Mouse (Mus musculus): ENCODE measurements around the gene Nr2f2. TPM values are rescaled to one million over a fixed set of nuclear protein-coding genes. Genes with fewer than 3 reads are reported as not detected.
A peak's percentile ranks its signal among the peaks of the same experiment; 100 is the strongest.

Gene Nr2f2
- polyA plus RNA-seq, 1 experiment from 2014 or later = 107 TPM

GRCm38 (mm10) chr7:70356691-70357515 is 9.6 kb downstream of the Nr2f2 start:
- Histone ChIP-seq H3K9me3 (no peaks in the 10 kb centered on the region), H3K27ac (peak overlapping the region; percentile 100), H3K4me3 (peak overlapping the region; percentile 80), H3K27me3 (no peaks in the 10 kb centered on the region), H3K4me2 (peak overlapping the region; percentile 70), H3K4me1 (peaks cover 20% of the 10 kb centered on the region; the same call in 1 of the 2 replicates), H3K9ac (peak overlapping the region; percentile 99), H3K36me3 (peaks cover 14% of the 10 kb centered on the region; the same call in 1 of the 2 replicates)
- 6% methylated on average over 3 of the region's 3 CpGs for WGBS
- ATAC-seq (ENCODE audit: borderline replicate concordance, extremely low read depth, low FRiP score, low TSS enrichment) = no peak

DNA sequence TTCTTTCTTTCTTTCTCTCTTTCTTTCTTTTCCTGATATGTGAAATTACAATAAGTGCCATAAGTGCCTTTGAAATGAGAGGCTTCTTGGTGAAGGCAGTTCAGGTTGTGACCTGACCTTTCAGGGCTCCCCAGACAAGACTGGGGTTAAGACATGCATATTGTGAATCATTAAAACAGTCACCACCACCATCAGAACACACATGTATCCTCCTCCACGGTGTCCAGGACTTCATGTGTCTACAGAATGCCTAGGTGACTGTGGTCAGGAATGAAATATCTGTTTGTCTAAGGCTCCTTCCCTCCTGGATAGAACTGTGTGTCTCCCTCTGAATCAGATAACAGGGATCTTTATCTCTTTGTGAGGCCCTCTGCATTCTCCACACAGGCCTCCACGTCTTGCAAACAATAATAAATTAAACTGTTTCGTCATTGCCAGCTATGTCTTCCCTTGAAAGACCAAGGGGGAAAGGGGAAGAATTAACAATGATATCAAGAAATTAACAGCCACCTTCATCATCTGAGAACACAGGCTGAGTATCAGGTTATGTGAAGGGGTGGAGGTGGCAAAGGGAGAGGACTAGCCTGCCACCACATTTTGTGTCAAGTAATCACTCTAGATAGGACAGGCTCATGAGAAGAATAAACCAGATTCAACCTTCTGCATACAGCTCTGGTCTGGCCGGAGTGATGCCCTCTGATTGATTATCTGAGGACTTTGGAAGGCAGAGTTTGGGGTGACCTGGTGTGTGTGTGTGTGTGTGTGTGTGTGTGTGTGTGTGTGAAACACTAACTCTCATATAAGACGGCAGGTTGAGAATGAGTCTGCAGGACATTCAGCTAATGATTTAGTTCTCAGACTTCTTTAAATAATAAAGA is 10.6 kb downstream of the Nr2f2 start:
- no peak for ATAC-seq (ENCODE audit: borderline replicate concordance, extremely low read depth, low FRiP score, low TSS enrichment)
- Histone ChIP-seq H3K4me1 (peaks cover 20% of the 10 kb centered on the region; the same call in 1 of the 2 replicates), H3K27ac (peak overlapping the region; percentile 100), H3K36me3 (peaks cover 14% of the 10 kb centered on the region; the same call in 1 of the 2 replicates), H3K4me2 (peak overlapping the region; percentile 70), H3K27me3 (no peaks in the 10 kb centered on the region), H3K9me3 (no peaks in the 10 kb centered on the region), H3K9ac (peak overlapping the region; percentile 99), H3K4me3 (peak overlapping the region; percentile 80)
- WGBS = 9% methylated on average over 5 of the region's 5 CpGs

- H3K4me2 ChIP-seq = peak overlapping the region; percentile 70
- 6% methylated on average over 2 of the region's 2 CpGs for WGBS
- peaks cover 14% of the 10 kb centered on the region; the same call in 1 of the 2 replicates for H3K36me3 ChIP-seq
- peak overlapping the region; percentile 99 for H3K9ac ChIP-seq
- H3K27me3 ChIP-seq = no peaks in the 10 kb centered on the region
- ATAC-seq (ENCODE audit: borderline replicate concordance, extremely low read depth, low FRiP score, low TSS enrichment) = no peak
- H3K9me3 ChIP-seq = no peaks in the 10 kb centered on the region
- peak overlapping the region; percentile 100 for H3K27ac ChIP-seq
- H3K4me3 ChIP-seq = peak overlapping the region; percentile 80
- peaks cover 21% of the 10 kb centered on the region for H3K4me1 ChIP-seq
Measured at GRCm38 (mm10) chr7:70355357-70355620, 11.2 kb downstream of the Nr2f2 start.

DNA sequence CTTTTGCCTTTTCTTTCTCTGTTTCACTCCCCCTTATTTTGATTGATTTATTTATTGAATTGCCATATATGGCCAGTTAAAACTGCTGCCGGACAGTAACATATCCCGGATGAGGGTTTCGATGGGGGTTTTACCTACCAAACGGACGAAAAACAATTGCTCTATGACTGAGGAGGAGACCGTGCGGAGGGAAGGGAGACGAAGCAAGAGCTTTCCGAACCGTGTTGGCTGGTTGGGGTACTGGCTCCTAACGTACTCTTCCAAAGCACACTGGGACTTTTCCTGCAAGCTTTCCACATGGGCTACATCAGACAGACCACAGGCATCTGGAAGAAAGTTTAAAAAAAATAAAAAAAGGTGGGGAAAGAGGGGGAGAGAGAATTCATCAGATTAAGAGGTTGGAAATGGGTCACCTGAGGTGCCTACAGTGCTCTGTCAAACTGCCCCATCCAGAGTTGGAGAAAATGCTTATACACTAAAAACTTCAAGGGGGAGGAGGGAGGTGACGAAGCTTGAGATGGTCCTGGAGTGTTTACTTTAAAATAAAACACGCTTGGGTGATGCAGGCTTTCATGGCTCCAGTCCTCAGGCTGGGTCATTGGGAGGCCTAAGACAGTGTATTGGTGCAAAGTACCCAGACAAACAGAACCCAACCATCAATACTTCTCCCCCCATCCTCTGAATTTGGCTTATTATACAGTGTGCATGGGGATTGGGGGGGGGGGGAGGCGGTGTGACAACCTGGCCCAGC is 11.8 kb downstream of the Nr2f2 start:
- peak overlapping the region; percentile 70 for H3K4me2 ChIP-seq
- H3K27me3 ChIP-seq = no peaks in the 10 kb centered on the region
- peak overlapping the region; percentile 100 for H3K27ac ChIP-seq
- H3K9ac ChIP-seq = peak overlapping the region; percentile 99
- peak overlapping the region; percentile 80 for H3K4me3 ChIP-seq
- peaks cover 27% of the 10 kb centered on the region for H3K4me1 ChIP-seq
- 6% methylated on average over 14 of the region's 14 CpGs for WGBS
- H3K36me3 ChIP-seq = peaks cover 14% of the 10 kb centered on the region; the same call in 1 of the 2 replicates
- no peaks in the 10 kb centered on the region for H3K9me3 ChIP-seq
- peak; percentile 28; the same call in 1 of the 2 replicates for ATAC-seq (ENCODE audit: borderline replicate concordance, extremely low read depth, low FRiP score, low TSS enrichment)

- Histone ChIP-seq H3K9me3 (no peaks in the 10 kb centered on the region), H3K9ac (peak overlapping the region; percentile 69), H3K4me2 (peak overlapping the region; percentile 64), H3K4me3 (peak overlapping the region; percentile 57), H3K36me3 (peaks cover 13% of the 10 kb centered on the region; the same call in 1 of the 2 replicates), H3K4me1 (peaks cover 43% of the 10 kb centered on the region), H3K27ac (peak overlapping the region; percentile 55), H3K27me3 (no peaks in the 10 kb centered on the region)
- 4% methylated on average over 4 of the region's 4 CpGs for WGBS
- ATAC-seq (ENCODE audit: borderline replicate concordance, extremely low read depth, low FRiP score, low TSS enrichment) = no peak
Measured at GRCm38 (mm10) chr7:70353151-70353550, 13.4 kb downstream of the Nr2f2 start.

GRCm38 (mm10) chr7:70352617-70353016 is 13.9 kb downstream of the Nr2f2 start:
- peaks cover 48% of the 10 kb centered on the region for H3K4me1 ChIP-seq
- H3K9me3 ChIP-seq = no peaks in the 10 kb centered on the region
- ATAC-seq (ENCODE audit: borderline replicate concordance, extremely low read depth, low FRiP score, low TSS enrichment) = no peak
- H3K27me3 ChIP-seq = no peaks in the 10 kb centered on the region
- H3K4me3 ChIP-seq = peak overlapping the region; percentile 57
- 7% methylated on average over 3 of the region's 3 CpGs for WGBS
- H3K4me2 ChIP-seq = peak overlapping the region; percentile 64
- H3K9ac ChIP-seq = peak overlapping the region; percentile 69
- peaks cover 7% of the 10 kb centered on the region; the same call in 1 of the 2 replicates for H3K36me3 ChIP-seq
- H3K27ac ChIP-seq = peak overlapping the region; percentile 92

DNA sequence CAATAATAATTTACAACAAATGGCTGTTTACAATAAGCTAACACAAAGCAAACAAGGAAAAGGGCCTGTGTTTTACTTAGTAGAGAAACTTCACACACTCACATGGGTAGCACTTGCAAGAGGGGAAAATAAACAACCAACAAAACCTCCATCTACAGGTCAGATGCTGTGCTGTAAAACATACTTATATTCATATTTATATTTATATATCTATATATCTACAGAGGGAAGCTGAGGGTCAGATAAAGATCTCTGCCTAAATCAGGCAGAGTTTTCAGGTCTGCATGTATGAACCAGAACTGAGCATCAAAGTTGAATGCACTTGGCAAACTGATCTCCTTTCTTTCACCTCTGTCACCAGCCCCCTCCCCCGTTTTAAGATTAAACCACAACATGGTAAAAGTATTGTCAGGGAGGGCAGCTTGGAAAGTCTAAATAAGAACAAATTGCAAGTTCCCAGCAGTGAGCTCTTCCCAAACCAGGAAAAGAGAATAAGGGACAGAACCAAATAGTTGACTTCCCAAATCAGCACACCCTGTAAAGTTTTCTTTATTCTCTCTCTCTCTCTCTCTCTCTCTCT is 14.5 kb downstream of the Nr2f2 start:
- Histone ChIP-seq H3K27me3 (no peaks in the 10 kb centered on the region), H3K9me3 (no peaks in the 10 kb centered on the region), H3K4me3 (peak overlapping the region; percentile 57), H3K4me2 (peak overlapping the region; percentile 64), H3K27ac (peak overlapping the region; percentile 92), H3K36me3 (peaks cover 6% of the 10 kb centered on the region; the same call in 1 of the 2 replicates), H3K9ac (peak overlapping the region; percentile 69), H3K4me1 (peaks cover 53% of the 10 kb centered on the region)
- 0% methylated on average over 1 of the region's 1 CpGs for WGBS
- ATAC-seq (ENCODE audit: borderline replicate concordance, extremely low read depth, low FRiP score, low TSS enrichment) = no peak

DNA sequence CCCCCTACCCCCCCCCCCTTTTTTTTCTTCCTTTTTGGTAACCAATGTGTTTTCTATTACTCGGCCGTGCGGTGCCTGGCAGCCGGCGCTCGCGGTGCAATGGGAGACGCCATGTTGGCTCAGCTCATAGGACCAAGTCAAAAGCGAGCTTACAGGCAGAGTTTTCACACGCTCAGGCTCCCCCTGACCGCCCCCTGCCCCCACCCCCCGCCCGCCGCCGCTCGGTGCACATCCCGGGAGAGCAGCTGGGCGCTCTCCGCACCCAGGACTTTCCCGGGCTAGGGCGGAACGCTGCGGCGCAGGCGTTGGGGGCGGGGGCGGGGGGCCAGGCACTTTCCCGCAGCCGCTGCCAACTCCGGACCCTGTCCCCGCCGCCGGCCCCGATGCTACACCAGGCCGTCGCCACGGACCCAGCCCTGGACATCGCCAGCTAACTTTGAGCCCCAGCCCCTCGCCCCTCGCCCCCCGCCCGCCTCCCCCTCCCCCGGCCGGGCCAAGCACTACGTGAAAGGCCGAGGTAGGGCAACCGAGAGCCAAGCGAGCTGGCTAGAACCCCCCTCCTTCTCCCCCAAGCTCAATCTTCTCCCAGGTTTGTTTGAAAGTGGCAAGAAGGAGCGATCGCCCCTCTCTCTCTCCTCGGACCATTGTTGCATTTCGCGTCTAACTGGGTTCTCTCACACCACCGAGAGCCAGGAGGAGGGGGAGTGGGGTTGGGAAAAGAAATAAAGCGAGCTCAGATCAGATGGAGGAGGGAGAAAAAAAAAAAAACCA is 15.6 kb downstream of the Nr2f2 start:
- peak; percentile 68 for ATAC-seq (ENCODE audit: borderline replicate concordance, extremely low read depth, low FRiP score, low TSS enrichment)
- peak overlapping the region; percentile 69 for H3K9ac ChIP-seq
- H3K27ac ChIP-seq = peak overlapping the region; percentile 92
- under 1% methylated on average over 51 of the region's 55 CpGs for WGBS
- H3K9me3 ChIP-seq = no peaks in the 10 kb centered on the region
- peaks cover 4% of the 10 kb centered on the region; the same call in 1 of the 2 replicates for H3K36me3 ChIP-seq
- no peaks in the 10 kb centered on the region for H3K27me3 ChIP-seq
- peak overlapping the region; percentile 57 for H3K4me3 ChIP-seq
- peak overlapping the region; percentile 64 for H3K4me2 ChIP-seq
- H3K4me1 ChIP-seq = peaks cover 56% of the 10 kb centered on the region

DNA sequence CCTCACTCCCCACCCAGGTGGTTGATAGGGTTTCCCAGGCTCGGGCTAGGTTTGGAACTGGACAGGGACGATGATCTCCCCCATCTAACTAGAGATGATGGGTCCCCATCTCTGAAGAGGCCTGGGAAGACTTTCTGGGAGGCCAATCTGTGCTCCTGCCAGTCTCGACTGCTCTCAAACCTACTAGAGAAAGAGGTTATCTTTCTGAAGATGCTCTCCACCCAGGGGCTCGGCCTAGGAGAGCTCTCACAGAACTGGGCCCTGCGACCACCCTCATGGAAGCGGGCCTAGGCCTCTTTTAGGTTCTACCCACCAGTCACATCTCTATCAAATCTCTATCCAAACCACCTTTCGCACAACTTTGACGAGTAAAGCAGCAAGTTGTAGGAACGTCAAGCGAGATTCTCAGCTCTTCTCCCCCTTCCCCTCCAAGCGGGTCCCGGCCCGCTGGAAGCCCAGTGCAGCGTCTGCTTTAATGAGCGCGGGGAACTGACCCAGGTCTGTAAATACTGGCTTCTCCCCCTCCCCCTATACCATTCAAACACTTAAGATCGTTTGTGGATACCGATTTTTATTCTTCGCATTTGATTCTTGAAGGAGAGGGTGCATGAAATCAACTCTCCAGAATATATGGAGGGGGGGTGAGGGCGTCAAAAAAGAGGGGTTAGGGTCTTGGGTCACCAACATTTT is 16.4 kb downstream of the Nr2f2 start:
- Histone ChIP-seq H3K9ac (peak overlapping the region; percentile 69), H3K4me1 (peaks cover 57% of the 10 kb centered on the region), H3K27me3 (no peaks in the 10 kb centered on the region), H3K27ac (peak overlapping the region; percentile 92), H3K4me3 (peak overlapping the region; percentile 57), H3K9me3 (no peaks in the 10 kb centered on the region), H3K36me3 (no peaks in the 10 kb centered on the region; the same call in 1 of the 2 replicates), H3K4me2 (peak overlapping the region; percentile 64)
- peak; percentile 9; the same call in 1 of the 2 replicates for ATAC-seq (ENCODE audit: borderline replicate concordance, extremely low read depth, low FRiP score, low TSS enrichment)
- WGBS = 6% methylated on average over 20 of the region's 20 CpGs

DNA sequence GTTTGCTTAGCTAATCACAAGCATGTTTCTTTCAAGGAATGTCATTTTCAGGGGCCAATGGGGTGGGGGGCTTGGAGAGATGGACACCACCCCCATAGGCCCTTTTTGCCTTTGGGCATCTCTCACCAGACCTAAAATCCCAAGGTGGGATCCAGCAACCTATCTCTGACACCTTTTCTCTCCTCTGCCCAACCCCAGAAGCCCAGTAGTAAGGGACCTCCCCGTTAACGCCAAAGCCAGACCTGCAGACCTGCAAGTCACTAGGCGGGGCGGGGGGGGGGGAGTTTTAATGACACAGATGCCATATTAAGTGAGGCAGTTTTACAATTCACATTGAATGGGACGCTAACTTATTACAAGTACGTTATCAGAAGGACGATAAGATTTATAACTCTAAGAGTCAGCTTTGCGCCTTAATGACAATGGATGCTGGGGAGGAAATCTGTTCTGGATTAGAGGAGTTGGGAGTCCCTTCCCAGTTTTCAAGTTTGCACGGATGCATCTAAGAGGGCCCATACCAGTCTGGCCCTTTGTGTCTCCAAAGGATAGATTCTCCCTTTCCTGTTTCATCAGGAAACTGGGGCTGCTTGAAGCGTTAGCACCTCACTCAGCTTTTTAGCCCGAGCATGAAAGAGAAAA is 17.4 kb downstream of the Nr2f2 start:
- Histone ChIP-seq H3K9ac (peak overlapping the region; percentile 69), H3K27me3 (no peaks in the 10 kb centered on the region), H3K4me2 (peak overlapping the region; percentile 64), H3K9me3 (no peaks in the 10 kb centered on the region), H3K27ac (peak overlapping the region; percentile 92), H3K36me3 (no peaks in the 10 kb centered on the region), H3K4me1 (peaks cover 61% of the 10 kb centered on the region), H3K4me3 (peak overlapping the region; percentile 57)
- ATAC-seq (ENCODE audit: borderline replicate concordance, extremely low read depth, low FRiP score, low TSS enrichment) = no peak
- 26% methylated on average over 11 of the region's 11 CpGs for WGBS

Measured in lung, embryonic 15.5 days (tissue).